Mouse (Mus musculus) megakaryocyte, embryonic 14.5 days (primary cell): ENCODE data around the gene Pnpla3.

Experiments used
- FLI1 ChIP-seq: IDR thresholded peaks from 2 replicates; pipeline ENCODE4 v1.6.1; 2012; ENCODE audit warnings: low read length, inconsistent platforms, mixed read lengths
- GATA1 ChIP-seq: IDR thresholded peaks from 3 replicates; pipeline ENCODE4 v1.6.1; 2012; ENCODE audit warnings: mixed read lengths, low read length, inconsistent platforms, borderline replicate concordance

GRCm38 (mm10) chr15:84133440-84133839 is 34.2 kb upstream of the Pnpla3 start:
- no peak for TF ChIP-seq GATA1
- TF ChIP-seq FLI1, result no peak
